Mouse (Mus musculus): ENCODE measurements around the gene Tnfrsf13c. TPM values are rescaled to one million over a fixed set of nuclear protein-coding genes. Genes with fewer than 3 reads are reported as not detected.
A peak's percentile ranks its signal among the peaks of the same experiment; 100 is the strongest.

Gene Tnfrsf13c
- polyA plus RNA-seq, 1 experiment from 2014 or later: 0.09 TPM

DNA sequence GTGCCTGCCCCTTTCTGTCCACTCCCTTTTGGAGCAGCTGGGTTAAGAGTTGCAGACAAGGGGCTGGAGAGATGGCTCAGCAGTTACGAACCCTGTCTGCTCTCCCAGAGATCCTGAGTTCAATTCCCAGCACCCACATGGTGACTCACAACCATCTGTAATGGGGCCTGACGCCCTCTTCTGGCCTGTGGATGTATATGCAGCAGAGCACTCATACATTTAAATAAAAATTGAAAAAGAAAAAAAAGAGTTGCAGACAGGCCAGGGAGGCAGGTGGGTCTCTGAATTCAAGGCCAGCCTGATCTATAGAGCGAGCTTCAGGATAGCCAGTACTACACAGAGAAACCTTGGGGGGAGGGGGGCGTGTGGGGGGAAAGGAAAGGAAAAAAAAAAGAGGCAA, 36.8 kb downstream of the Tnfrsf13c start:
- peaks cover 59% of the 10 kb centered on the region; the same call in 1 of the 2 replicates for H3K36me3 ChIP-seq (ENCODE audit: insufficient read depth, low read length)
- no peak overlapping the region for H3K4me2 ChIP-seq (ENCODE audit: low read length)
- H3K9ac ChIP-seq (ENCODE audit: low read depth, low read length): no peak overlapping the region
- H3K27me3 ChIP-seq (ENCODE audit: insufficient read depth, low read length): no peaks in the 10 kb centered on the region
- DNase-seq (ENCODE audit: low spot score): no peak
- H3K4me3 ChIP-seq (replicated peaks; ENCODE audit: low read depth, low read length): no peak overlapping the region
- no peaks in the 10 kb centered on the region for H3K4me1 ChIP-seq (replicated peaks; ENCODE audit: insufficient read depth, low read length)
- no peaks in the 10 kb centered on the region for H3K9me3 ChIP-seq (replicated peaks; ENCODE audit: low read length)
- no peak for ATAC-seq (replicated peaks; ENCODE audit: low FRiP score, low read depth)
- WGBS: 88% methylated on average over 4 of the region's 4 CpGs
- no peak overlapping the region for H3K27ac ChIP-seq
- 0 out of 2 replicates have a peak, but pooled peaks have one; percentile 15 for TF ChIP-seq CTCF (IDR thresholded peaks at IDR 0.05; ENCODE audit: low read depth)

DNA sequence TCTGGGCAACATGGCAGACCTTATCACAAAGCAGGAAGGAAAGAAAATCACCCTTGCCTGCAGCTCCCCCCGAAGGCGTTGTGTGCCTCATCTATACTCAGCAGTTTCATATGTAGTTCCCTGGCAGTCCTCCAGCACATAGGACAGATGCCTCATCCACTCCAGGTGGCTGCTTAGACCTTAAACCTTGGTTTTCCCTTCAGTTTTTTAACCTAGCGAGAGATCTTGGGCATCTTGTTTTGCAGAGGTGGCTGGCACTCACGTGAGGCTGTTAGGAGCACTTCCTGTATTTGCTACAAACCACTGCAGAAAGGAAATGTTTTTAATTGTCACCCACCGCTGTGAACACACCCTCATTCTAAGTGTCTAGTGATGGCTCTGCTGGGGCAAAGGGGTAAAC, 37.2 kb downstream of the Tnfrsf13c start:
- ATAC-seq (replicated peaks; ENCODE audit: low FRiP score, low read depth) (no peak), DNase-seq (ENCODE audit: low spot score) (no peak)
- H3K9me3 ChIP-seq (replicated peaks; ENCODE audit: low read length): no peaks in the 10 kb centered on the region
- peaks cover 64% of the 10 kb centered on the region for H3K36me3 ChIP-seq (ENCODE audit: insufficient read depth, low read length)
- no peak for TF ChIP-seq CTCF (IDR thresholded peaks at IDR 0.05; ENCODE audit: low read depth)
- no peaks in the 10 kb centered on the region for H3K4me1 ChIP-seq (replicated peaks; ENCODE audit: insufficient read depth, low read length)
- no peaks in the 10 kb centered on the region for H3K27me3 ChIP-seq (ENCODE audit: insufficient read depth, low read length)
- H3K27ac ChIP-seq: no peak overlapping the region
- no peak overlapping the region for H3K4me3 ChIP-seq (replicated peaks; ENCODE audit: low read depth, low read length)
- H3K4me2 ChIP-seq (ENCODE audit: low read length): no peak overlapping the region
- WGBS: 87% methylated on average over 5 of the region's 5 CpGs
- H3K9ac ChIP-seq (ENCODE audit: low read depth, low read length): no peak overlapping the region

DNA sequence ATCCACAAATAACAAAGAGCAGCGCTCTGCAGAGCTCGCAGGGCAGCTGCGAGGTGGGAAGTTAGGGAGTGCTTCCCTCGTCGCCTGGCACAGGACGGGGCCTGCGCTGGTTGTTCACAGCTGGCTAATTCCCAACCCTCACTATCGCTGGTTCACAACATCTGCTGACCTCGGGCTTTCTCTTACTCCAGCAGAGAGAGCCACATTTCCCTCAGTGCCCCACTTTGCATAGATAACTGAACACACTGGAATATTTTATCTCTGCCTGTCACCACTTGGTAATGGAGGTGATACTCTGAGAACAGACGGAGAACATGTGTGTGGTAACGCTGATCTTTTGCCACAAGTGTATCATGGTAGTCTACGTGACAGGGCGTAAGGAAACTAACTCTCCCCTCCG, 38.0 kb downstream of the Tnfrsf13c start:
- Histone ChIP-seq H3K27ac (no peak overlapping the region), H3K36me3 (ENCODE audit: insufficient read depth, low read length) (peaks cover 65% of the 10 kb centered on the region), H3K4me1 (replicated peaks; ENCODE audit: insufficient read depth, low read length) (no peaks in the 10 kb centered on the region), H3K9ac (ENCODE audit: low read depth, low read length) (no peak overlapping the region), H3K27me3 (ENCODE audit: insufficient read depth, low read length) (no peaks in the 10 kb centered on the region), H3K4me2 (ENCODE audit: low read length) (no peak overlapping the region), H3K9me3 (replicated peaks; ENCODE audit: low read length) (no peaks in the 10 kb centered on the region), H3K4me3 (replicated peaks; ENCODE audit: low read depth, low read length) (no peak overlapping the region)
- WGBS: 66% methylated on average over 14 of the region's 14 CpGs
- TF ChIP-seq CTCF (IDR thresholded peaks at IDR 0.05; ENCODE audit: low read depth): no peak
- DNase-seq (ENCODE audit: low spot score) (no peak), ATAC-seq (replicated peaks; ENCODE audit: low FRiP score, low read depth) (no peak)

DNA sequence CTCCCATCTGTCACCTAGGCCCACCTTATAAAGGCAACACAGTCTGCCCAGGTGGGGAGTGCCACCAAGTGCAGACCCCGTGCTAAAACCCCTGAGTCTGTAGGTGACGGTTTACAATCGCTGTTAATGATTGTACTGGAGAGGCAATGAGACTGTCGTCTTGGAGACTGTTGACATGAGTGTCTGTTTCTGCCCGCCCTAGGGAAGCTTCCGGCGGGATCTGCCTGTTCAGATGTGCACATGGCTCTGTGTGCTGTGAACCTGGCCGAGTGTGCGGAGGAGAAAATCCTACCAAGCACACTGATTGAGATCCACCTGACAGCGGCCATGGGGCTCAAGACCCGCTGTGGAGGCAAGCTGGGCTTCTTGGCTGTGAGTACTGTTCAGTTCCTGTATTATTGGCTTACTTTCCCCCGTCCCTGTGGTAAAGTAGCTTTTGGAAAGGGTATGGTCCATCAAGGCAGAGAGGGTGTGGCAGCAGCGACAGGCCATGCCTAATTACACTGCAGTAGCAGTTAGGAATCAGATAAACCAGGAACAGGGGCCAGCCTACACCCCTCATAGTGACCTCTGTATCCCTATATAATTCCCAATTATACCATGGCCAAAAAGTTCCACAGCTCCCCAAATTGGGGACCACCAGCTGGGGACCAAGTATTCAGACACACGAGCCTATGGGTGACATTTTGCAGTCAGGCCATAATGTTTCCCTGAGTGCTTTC, 38.9 kb downstream of the Tnfrsf13c start:
- no peak overlapping the region for H3K4me2 ChIP-seq (ENCODE audit: low read length)
- peak overlapping the region; percentile 72 for H3K27ac ChIP-seq
- TF ChIP-seq CTCF (IDR thresholded peaks at IDR 0.05; ENCODE audit: low read depth): no peak
- peak; percentile 25 for ATAC-seq (replicated peaks; ENCODE audit: low FRiP score, low read depth)
- H3K27me3 ChIP-seq (ENCODE audit: insufficient read depth, low read length): no peaks in the 10 kb centered on the region
- no peaks in the 10 kb centered on the region for H3K9me3 ChIP-seq (replicated peaks; ENCODE audit: low read length)
- H3K4me1 ChIP-seq (replicated peaks; ENCODE audit: insufficient read depth, low read length): no peaks in the 10 kb centered on the region
- no peak overlapping the region for H3K9ac ChIP-seq (ENCODE audit: low read depth, low read length)
- H3K36me3 ChIP-seq (ENCODE audit: insufficient read depth, low read length): peaks cover 69% of the 10 kb centered on the region
- DNase-seq (ENCODE audit: low spot score): no peak
- H3K4me3 ChIP-seq (replicated peaks; ENCODE audit: low read depth, low read length): no peak overlapping the region
- WGBS: 67% methylated on average over 14 of the region's 14 CpGs

DNA sequence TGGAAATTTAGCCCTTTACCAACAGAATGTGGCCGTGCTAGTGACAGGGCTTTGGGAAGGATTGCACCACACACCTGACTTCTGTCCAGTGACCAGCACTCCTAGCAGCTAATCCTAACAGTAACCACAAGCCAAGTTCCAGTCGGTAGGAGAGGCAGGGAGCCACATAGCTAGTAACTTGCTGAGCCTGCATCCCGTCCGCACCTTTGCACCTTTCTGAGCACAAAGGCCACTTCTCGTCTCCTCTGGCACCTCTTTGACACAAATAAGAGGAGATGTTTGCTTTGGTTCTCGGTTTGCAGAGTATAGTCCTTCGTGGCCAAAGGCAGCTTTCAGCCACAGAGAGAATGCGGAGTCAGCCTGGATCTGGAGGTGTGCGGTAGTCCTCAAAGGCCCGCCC, 39.5 kb downstream of the Tnfrsf13c start:
- TF ChIP-seq CTCF (IDR thresholded peaks at IDR 0.05; ENCODE audit: low read depth): no peak
- Histone ChIP-seq H3K27ac (peak overlapping the region; percentile 72), H3K9me3 (replicated peaks; ENCODE audit: low read length) (no peaks in the 10 kb centered on the region), H3K36me3 (ENCODE audit: insufficient read depth, low read length) (peaks cover 72% of the 10 kb centered on the region), H3K4me1 (replicated peaks; ENCODE audit: insufficient read depth, low read length) (no peaks in the 10 kb centered on the region), H3K4me3 (replicated peaks; ENCODE audit: low read depth, low read length) (no peak overlapping the region), H3K9ac (ENCODE audit: low read depth, low read length) (no peak overlapping the region), H3K27me3 (ENCODE audit: insufficient read depth, low read length) (no peaks in the 10 kb centered on the region), H3K4me2 (ENCODE audit: low read length) (no peak overlapping the region)
- WGBS: 61% methylated on average over 10 of the region's 10 CpGs
- DNase-seq (ENCODE audit: low spot score) (no peak), ATAC-seq (replicated peaks; ENCODE audit: low FRiP score, low read depth) (peak; percentile 67)

DNA sequence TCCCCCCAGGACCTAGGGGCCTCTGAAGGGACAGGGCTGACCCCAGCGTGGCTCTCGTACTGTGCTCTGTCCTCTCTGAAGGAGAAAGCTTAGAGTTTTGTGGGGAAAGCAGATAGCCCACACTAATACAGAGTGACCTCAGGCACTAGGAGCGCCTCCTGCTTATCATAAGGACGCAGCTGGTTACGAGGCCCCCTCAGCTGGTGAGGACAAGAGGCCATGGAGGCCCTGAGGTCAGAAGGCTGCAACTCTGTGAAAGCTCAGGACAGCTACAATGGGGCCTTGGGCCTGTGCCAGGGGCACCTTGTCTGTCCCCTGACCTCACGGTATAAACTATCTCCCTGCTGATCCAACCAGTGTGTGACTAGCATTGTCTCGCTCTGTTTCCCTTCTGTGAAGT, 40.0 kb downstream of the Tnfrsf13c start:
- H3K9me3 ChIP-seq (replicated peaks; ENCODE audit: low read length): no peaks in the 10 kb centered on the region
- H3K4me2 ChIP-seq (ENCODE audit: low read length): no peak overlapping the region
- H3K27ac ChIP-seq: peak overlapping the region; percentile 72
- H3K4me3 ChIP-seq (replicated peaks; ENCODE audit: low read depth, low read length): no peak overlapping the region
- WGBS: 50% methylated on average over 7 of the region's 7 CpGs
- no peak overlapping the region for H3K9ac ChIP-seq (ENCODE audit: low read depth, low read length)
- H3K36me3 ChIP-seq (ENCODE audit: insufficient read depth, low read length): peaks cover 74% of the 10 kb centered on the region
- H3K4me1 ChIP-seq (replicated peaks; ENCODE audit: insufficient read depth, low read length): no peaks in the 10 kb centered on the region
- H3K27me3 ChIP-seq (ENCODE audit: insufficient read depth, low read length): no peaks in the 10 kb centered on the region
- no peak for TF ChIP-seq CTCF (IDR thresholded peaks at IDR 0.05; ENCODE audit: low read depth)
- peak; percentile 65 for DNase-seq (ENCODE audit: low spot score)
- ATAC-seq (replicated peaks; ENCODE audit: low FRiP score, low read depth): peak; percentile 71

Data from kidney, postnatal 0 days (tissue).